In genomic region chr14:20696986-20697385, GRCm38 (mm10) we compare ENCODE assay signal across 8 mouse cellular contexts. TPM values are rescaled to one million over a fixed set of nuclear protein-coding genes. Genes with fewer than 3 reads are reported as not detected.
A peak's percentile ranks its signal among the peaks of the same experiment; 100 is the strongest.
DNase-seq lines count a peak whose midpoint lies in the region; ATAC-seq and TF ChIP-seq lines count a peak whose summit lies in the region.

No protein-coding gene starts in this region.

- peaks cover 41% of the 10 kb centered on the region for H3K4me1 ChIP-seq in bone marrow macrophage, adult 2 months (ENCODE audit: control insufficient read depth, insufficient read depth, low read length)
- H3K4me1 ChIP-seq in forebrain, embryonic 12.5 days: peaks cover 62% of the 10 kb centered on the region
- peaks cover 72% of the 10 kb centered on the region for H3K4me1 ChIP-seq in hindbrain, embryonic 13.5 days (replicated peaks)
- H3K4me1 ChIP-seq in stomach, embryonic 15.5 days: peaks cover 29% of the 10 kb centered on the region

- H3K9me3 ChIP-seq in forebrain, embryonic 12.5 days: no peaks in the 10 kb centered on the region
- no peaks in the 10 kb centered on the region for H3K9me3 ChIP-seq in hindbrain, embryonic 13.5 days
- H3K9me3 ChIP-seq in stomach, embryonic 15.5 days: no peaks in the 10 kb centered on the region

- TF ChIP-seq POLR2A in bone marrow macrophage, adult 2 months (IDR thresholded peaks at IDR 0.05; ENCODE audit: borderline replicate concordance, low read depth, low read length): no peak

- DNase-seq in cerebellum, adult 18-20 months: peak; percentile 57 to 71
- peak; percentile 43 to 69 for DNase-seq in left cerebral cortex, postnatal 10 days (ENCODE audit: extremely low spot score in 1 of 2, low spot score in 2 of 2)

- no peak for ATAC-seq in cerebellum, adult (ENCODE audit: insufficient number of reproducible peaks, low FRiP score, low TSS enrichment)
- ATAC-seq in forebrain, embryonic 12.5 days (ENCODE audit: low FRiP score): no peak
- no peak for ATAC-seq in hindbrain, embryonic 13.5 days (ENCODE audit: low FRiP score)
- ATAC-seq in megakaryocyte, adult 5-6 weeks (ENCODE audit: poor library complexity, severe bottlenecking): peak; percentile 45
- ATAC-seq in stomach, embryonic 15.5 days (ENCODE audit: insufficient read depth, low FRiP score, low read depth): no peak

- H3K9ac ChIP-seq in forebrain, embryonic 12.5 days: peak overlapping the region; percentile 85
- peak overlapping the region; percentile 86 for H3K9ac ChIP-seq in hindbrain, embryonic 13.5 days
- H3K9ac ChIP-seq in stomach, embryonic 15.5 days: no peak overlapping the region

- H3K27me3 ChIP-seq in forebrain, embryonic 12.5 days: no peaks in the 10 kb centered on the region
- H3K27me3 ChIP-seq in hindbrain, embryonic 13.5 days: no peaks in the 10 kb centered on the region
- no peaks in the 10 kb centered on the region for H3K27me3 ChIP-seq in stomach, embryonic 15.5 days (replicated peaks)

- no peak overlapping the region for H3K4me3 ChIP-seq in bone marrow macrophage, adult 2 months (ENCODE audit: insufficient read depth, low read length)
- H3K4me3 ChIP-seq in forebrain, embryonic 12.5 days (replicated peaks): peak overlapping the region; percentile 81
- peak overlapping the region; percentile 65 for H3K4me3 ChIP-seq in hindbrain, embryonic 13.5 days
- peak overlapping the region; percentile 76 for H3K4me3 ChIP-seq in stomach, embryonic 15.5 days (replicated peaks)

- no peak overlapping the region for H3K27ac ChIP-seq in bone marrow macrophage, adult 2 months (ENCODE audit: insufficient read depth, low read depth, low read length)
- H3K27ac ChIP-seq in forebrain, embryonic 12.5 days: peak overlapping the region; percentile 9; the same call in 1 of the 2 replicates
- peak overlapping the region; percentile 13; the same call in 1 of the 2 replicates for H3K27ac ChIP-seq in hindbrain, embryonic 13.5 days
- 0 out of 2 replicates have a peak overlapping the region, but pooled peaks have one; percentile 8 for H3K27ac ChIP-seq in stomach, embryonic 15.5 days

- peak overlapping the region; percentile 68 for H3K4me2 ChIP-seq in forebrain, embryonic 12.5 days
- H3K4me2 ChIP-seq in hindbrain, embryonic 13.5 days: peak overlapping the region; percentile 83
- H3K4me2 ChIP-seq in stomach, embryonic 15.5 days: peak overlapping the region; percentile 72

- peaks cover 31% of the 10 kb centered on the region for H3K36me3 ChIP-seq in forebrain, embryonic 12.5 days (replicated peaks)
- H3K36me3 ChIP-seq in hindbrain, embryonic 13.5 days: peaks cover 27% of the 10 kb centered on the region
- H3K36me3 ChIP-seq in stomach, embryonic 15.5 days: peaks cover 17% of the 10 kb centered on the region

- intact Hi-C loops in left cerebral cortex, postnatal 10 days (cut with DNase I): no loop called here

- TF ChIP-seq CTCF in bone marrow macrophage, adult 2 months (IDR thresholded peaks at IDR 0.05; ENCODE audit: low read depth, low read length): peak; percentile 33; the same call in 1 of the 2 replicates

- 6% methylated on average over 1 of the region's 1 CpGs for WGBS in forebrain, embryonic 12.5 days
- 0% methylated on average over 1 of the region's 1 CpGs for WGBS in hindbrain, embryonic 13.5 days
- WGBS in stomach, embryonic 15.5 days: 19% methylated on average over 1 of the region's 1 CpGs

RNA-seq across cellular contexts. Expression of gene Fut11, which starts 2.2 kb away (rescaled TPM):
- polyA plus RNA-seq in bone marrow macrophage, adult 2 months (2012; ENCODE audit: insufficient read depth, insufficient read length, missing spikeins): 18.5 and 19.0 TPM in 2 replicates
- 20.5 and 23.3 TPM in 2 replicates for polyA plus RNA-seq in forebrain, embryonic 12.5 days (2016; fragmentation: Nextera tagmentation; extraction: Ambion mirVana)
- polyA plus RNA-seq in hindbrain, embryonic 13.5 days (2015; fragmentation: Nextera tagmentation; extraction: Ambion mirVana): 27.2 and 29.3 TPM in 2 replicates
- 10 to 100 TPM; 19.6 to 20.3 TPM for total RNA-seq in left cerebral cortex, postnatal 10 days (2021)
- total RNA-seq in megakaryocyte, adult 5-6 weeks (2015): 9.1 and 12.5 TPM in 2 replicates
- total RNA-seq in megakaryocyte, adult 5-6 weeks (2017): 4.9 and 6.5 TPM in 2 replicates
- 27.1 and 28.5 TPM in 2 replicates for polyA plus RNA-seq in stomach, embryonic 15.5 days (2015; fragmentation: Nextera tagmentation; extraction: Ambion mirVana)

RNA-seq across cellular contexts. Expression of gene Chchd1, which starts 5.8 kb away (rescaled TPM):
- polyA plus RNA-seq in bone marrow macrophage, adult 2 months (2012; ENCODE audit: insufficient read depth, insufficient read length, missing spikeins): 70.7 and 91.5 TPM in 2 replicates
- 268 and 275 TPM in 2 replicates for polyA plus RNA-seq in forebrain, embryonic 12.5 days (2016; fragmentation: Nextera tagmentation; extraction: Ambion mirVana)
- 200 and 204 TPM in 2 replicates for polyA plus RNA-seq in hindbrain, embryonic 13.5 days (2015; fragmentation: Nextera tagmentation; extraction: Ambion mirVana)
- 10 to 100 TPM; 61.3 to 67.0 TPM for total RNA-seq in left cerebral cortex, postnatal 10 days (2021)
- total RNA-seq in megakaryocyte, adult 5-6 weeks (2015): 94.2 and 107 TPM in 2 replicates
- 86.5 and 86.8 TPM in 2 replicates for total RNA-seq in megakaryocyte, adult 5-6 weeks (2017)
- 192 and 202 TPM in 2 replicates for polyA plus RNA-seq in stomach, embryonic 15.5 days (2015; fragmentation: Nextera tagmentation; extraction: Ambion mirVana)

RNA-seq across cellular contexts. Expression of gene Zswim8, which starts 10.4 kb away (rescaled TPM):
- polyA plus RNA-seq in bone marrow macrophage, adult 2 months (2012; ENCODE audit: insufficient read depth, insufficient read length, missing spikeins): 85.9 and 94.2 TPM in 2 replicates
- 46.0 and 46.5 TPM in 2 replicates for polyA plus RNA-seq in forebrain, embryonic 12.5 days (2016; fragmentation: Nextera tagmentation; extraction: Ambion mirVana)
- 45.3 and 46.2 TPM in 2 replicates for polyA plus RNA-seq in hindbrain, embryonic 13.5 days (2015; fragmentation: Nextera tagmentation; extraction: Ambion mirVana)
- total RNA-seq in left cerebral cortex, postnatal 10 days (2021): 100 to 1,000 TPM; 134 to 138 TPM
- total RNA-seq in megakaryocyte, adult 5-6 weeks (2015): 33.2 and 39.3 TPM in 2 replicates
- 26.5 and 33.3 TPM in 2 replicates for total RNA-seq in megakaryocyte, adult 5-6 weeks (2017)
- polyA plus RNA-seq in stomach, embryonic 15.5 days (2015; fragmentation: Nextera tagmentation; extraction: Ambion mirVana): 27.3 and 28.0 TPM in 2 replicates

RNA-seq across cellular contexts. Expression of gene Sec24c, which starts 22.9 kb away (rescaled TPM):
- 64.1 and 73.0 TPM in 2 replicates for polyA plus RNA-seq in bone marrow macrophage, adult 2 months (2012; ENCODE audit: insufficient read depth, insufficient read length, missing spikeins)
- 87.6 and 94.8 TPM in 2 replicates for polyA plus RNA-seq in forebrain, embryonic 12.5 days (2016; fragmentation: Nextera tagmentation; extraction: Ambion mirVana)
- polyA plus RNA-seq in hindbrain, embryonic 13.5 days (2015; fragmentation: Nextera tagmentation; extraction: Ambion mirVana): 89.8 and 90.0 TPM in 2 replicates
- 100 to 1,000 TPM; 102 to 109 TPM for total RNA-seq in left cerebral cortex, postnatal 10 days (2021)
- 34.2 and 48.4 TPM in 2 replicates for total RNA-seq in megakaryocyte, adult 5-6 weeks (2015)
- total RNA-seq in megakaryocyte, adult 5-6 weeks (2017): 69.7 and 90.0 TPM in 2 replicates
- 81.1 and 90.2 TPM in 2 replicates for polyA plus RNA-seq in stomach, embryonic 15.5 days (2015; fragmentation: Nextera tagmentation; extraction: Ambion mirVana)

RNA-seq across cellular contexts. Expression of gene Synpo2l, which starts 28.8 kb away (rescaled TPM):
- not detected in 2 replicates for polyA plus RNA-seq in bone marrow macrophage, adult 2 months (2012; ENCODE audit: insufficient read depth, insufficient read length, missing spikeins)
- polyA plus RNA-seq in forebrain, embryonic 12.5 days (2016; fragmentation: Nextera tagmentation; extraction: Ambion mirVana): 0.24 and 0.50 TPM in 2 replicates
- polyA plus RNA-seq in hindbrain, embryonic 13.5 days (2015; fragmentation: Nextera tagmentation; extraction: Ambion mirVana): 0.23 and 0.30 TPM in 2 replicates
- under 1 TPM; 0.36 to 0.73 TPM for total RNA-seq in left cerebral cortex, postnatal 10 days (2021)
- total RNA-seq in megakaryocyte, adult 5-6 weeks (2015): 0.07 TPM in 1 of 2 replicates, not detected in the other
- not detected in 2 replicates for total RNA-seq in megakaryocyte, adult 5-6 weeks (2017)
- 0.45 and 0.88 TPM in 2 replicates for polyA plus RNA-seq in stomach, embryonic 15.5 days (2015; fragmentation: Nextera tagmentation; extraction: Ambion mirVana)
